Mouse (Mus musculus) embryonic facial prominence, embryonic 14.5 days (tissue): ENCODE measurements around the gene Arhgef3. TPM values are rescaled to one million over a fixed set of nuclear protein-coding genes. Genes with fewer than 3 reads are reported as not detected.
A peak's percentile ranks its signal among the peaks of the same experiment; 100 is the strongest.

Experiments used
- ATAC-seq: fragments of 200-750 bp; cut with Nextera tagmentation; 2 replicates; pipeline ENCODE4 v1.8.0; 2017; ENCODE audit warnings: low read depth, moderate number of reproducible peaks, moderate TSS enrichment
- DNase-seq: peaks from one replicate; pipeline ENCODE4 v3.0.0-alpha.2; 2015; ENCODE audit warnings: low spot score
- H3K27ac ChIP-seq: fragments of 300-500 bp; sonication (generic); replicated peaks from 2 replicates; pipeline ENCODE4 v1.5.1; 2014; ENCODE audit warnings: low read depth, mild to moderate bottlenecking, low read length, moderate library complexity
- H3K27me3 ChIP-seq: fragments of 300-500 bp; sonication (generic); replicated peaks from 2 replicates; pipeline ENCODE4 v1.6.1; 2014; ENCODE audit warnings: low read length; ENCODE audit not compliant: control insufficient read depth, insufficient read depth
- H3K36me3 ChIP-seq: fragments of 300-500 bp; sonication (generic); 2 replicates; pipeline ENCODE4 v1.6.1; 2014; ENCODE audit warnings: low read length, mixed read lengths; ENCODE audit not compliant: control insufficient read depth, insufficient read depth
- H3K4me1 ChIP-seq: fragments of 300-500 bp; sonication (generic); 2 replicates; pipeline ENCODE4 v1.6.1; 2014; ENCODE audit warnings: antibody characterized with exemption, low read length; ENCODE audit not compliant: control insufficient read depth, insufficient read depth
- H3K4me2 ChIP-seq: fragments of 300-500 bp; sonication (generic); 2 replicates; pipeline ENCODE4 v1.6.1; 2014; ENCODE audit warnings: low read depth, mild to moderate bottlenecking, low read length, moderate library complexity, mixed read lengths
- H3K4me3 ChIP-seq: fragments of 300-500 bp; sonication (generic); 2 replicates; pipeline ENCODE4 v1.5.1; 2014; ENCODE audit warnings: low read depth, mild to moderate bottlenecking, low read length
- H3K9ac ChIP-seq: fragments of 300-500 bp; sonication (generic); 2 replicates; pipeline ENCODE4 v1.6.1; 2014; ENCODE audit warnings: low read depth, mild to moderate bottlenecking, low read length, moderate library complexity, mixed read lengths
- H3K9me3 ChIP-seq: fragments of 300-500 bp; sonication (generic); 2 replicates; pipeline ENCODE4 v1.6.1; 2016; ENCODE audit warnings: low read length; ENCODE audit not compliant: control insufficient read depth
- WGBS: fragments of 180-500 bp; shearing (Covaris S2); extraction: QIAGEN DNeasy Blood & Tissue Kit; methylation state at CpG from one replicate; pipeline ENCODE4 v1.1.7; 2014; 5-methylcytosine and 5-hydroxymethylcytosine counted together
- polyA plus RNA-seq: library from polyadenylated mRNA; unstranded; fragments of >200 nt; fragmentation: Nextera tagmentation; extraction: Ambion mirVana; gene quantifications from 2 replicates; pipeline ENCODE4 v1.2.1, GENCODE M21; 2014

Gene Arhgef3
- polyA plus RNA-seq, 1 experiment from 2014 or later: 15.3 TPM

DNA sequence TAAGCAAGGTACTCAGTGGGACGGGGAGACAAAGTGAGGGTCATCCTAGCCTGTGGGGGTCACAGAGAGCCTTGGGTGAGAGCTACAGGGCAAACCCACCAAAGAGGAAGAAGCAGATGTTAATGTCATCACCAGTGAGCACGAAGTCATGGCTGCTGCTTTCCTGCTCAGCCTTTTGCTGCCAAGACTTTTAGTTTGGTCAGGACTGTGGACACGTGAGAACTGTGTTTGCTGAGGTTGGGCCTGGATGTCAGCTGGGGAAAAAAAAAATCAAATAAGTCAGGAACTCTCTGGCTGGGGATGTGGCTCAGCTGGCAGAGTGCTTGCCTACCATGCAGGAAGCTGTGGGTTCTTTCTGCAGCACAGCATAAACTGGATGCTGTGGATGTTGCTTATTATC lies 213.2 kb downstream of the Arhgef3 start:
- H3K4me1 ChIP-seq: peaks cover 8% of the 10 kb centered on the region; the same call in 1 of the 2 replicates
- H3K27ac ChIP-seq: no peak overlapping the region
- WGBS: 39% methylated on average over 3 of the region's 3 CpGs
- no peaks in the 10 kb centered on the region for H3K36me3 ChIP-seq
- no peak overlapping the region for H3K4me3 ChIP-seq
- DNase-seq (no peak), ATAC-seq (no peak)
- no peak overlapping the region for H3K9ac ChIP-seq
- no peaks in the 10 kb centered on the region for H3K27me3 ChIP-seq
- H3K9me3 ChIP-seq: no peaks in the 10 kb centered on the region
- no peak overlapping the region for H3K4me2 ChIP-seq

- WGBS: 86% methylated on average over 3 of the region's 3 CpGs
- Histone ChIP-seq H3K27ac (no peak overlapping the region), H3K4me3 (no peak overlapping the region), H3K27me3 (no peaks in the 10 kb centered on the region), H3K4me2 (no peak overlapping the region), H3K9me3 (no peaks in the 10 kb centered on the region), H3K36me3 (no peaks in the 10 kb centered on the region), H3K9ac (no peak overlapping the region), H3K4me1 (peaks cover 8% of the 10 kb centered on the region; the same call in 1 of the 2 replicates)
- DNase-seq: no peak
- ATAC-seq: no peak
Measured at GRCm38 (mm10) chr14:27328952-27329351, 214.3 kb downstream of the Arhgef3 start.

- DNase-seq (no peak), ATAC-seq (no peak)
- H3K4me1 ChIP-seq: peaks cover 19% of the 10 kb centered on the region
- H3K9ac ChIP-seq: no peak overlapping the region
- H3K4me3 ChIP-seq: no peak overlapping the region
- H3K9me3 ChIP-seq: no peaks in the 10 kb centered on the region
- no peaks in the 10 kb centered on the region for H3K36me3 ChIP-seq
- H3K27me3 ChIP-seq: no peaks in the 10 kb centered on the region
- H3K27ac ChIP-seq: no peak overlapping the region
- no peak overlapping the region for H3K4me2 ChIP-seq
- WGBS: 62% methylated on average over 10 of the region's 10 CpGs
Measured at GRCm38 (mm10) chr14:27331490-27332035, 216.9 kb downstream of the Arhgef3 start.

GRCm38 (mm10) chr14:27332359-27332987 lies 217.8 kb downstream of the Arhgef3 start:
- DNase-seq (peak; percentile 83), ATAC-seq (peak; percentile 53; the same call in 1 of the 2 replicates)
- Histone ChIP-seq H3K4me2 (no peak overlapping the region), H3K4me3 (no peak overlapping the region), H3K9ac (no peak overlapping the region), H3K27me3 (peaks cover 4% of the 10 kb centered on the region), H3K9me3 (no peaks in the 10 kb centered on the region), H3K4me1 (peaks cover 19% of the 10 kb centered on the region), H3K27ac (peak overlapping the region; percentile 33; the same call in 1 of the 2 replicates), H3K36me3 (no peaks in the 10 kb centered on the region)
- 38% methylated on average over 4 of the region's 4 CpGs for WGBS

GRCm38 (mm10) chr14:27335331-27336207 lies 220.9 kb downstream of the Arhgef3 start:
- peak; percentile 94 for ATAC-seq
- Histone ChIP-seq H3K27me3 (peaks cover 8% of the 10 kb centered on the region), H3K36me3 (no peaks in the 10 kb centered on the region), H3K27ac (no peak overlapping the region), H3K9ac (peak overlapping the region; percentile 63), H3K4me1 (peaks cover 19% of the 10 kb centered on the region), H3K4me3 (peak overlapping the region; percentile 60), H3K9me3 (no peaks in the 10 kb centered on the region), H3K4me2 (peak overlapping the region; percentile 96)
- DNase-seq: peak; percentile 91
- 2% methylated on average over 35 of the region's 37 CpGs for WGBS

- Histone ChIP-seq H3K4me2 (peak overlapping the region; percentile 96), H3K27ac (no peak overlapping the region)
- peak; percentile 36 for ATAC-seq
Measured at GRCm38 (mm10) chr14:27336208-27337114, 221.8 kb downstream of the Arhgef3 start.

DNA sequence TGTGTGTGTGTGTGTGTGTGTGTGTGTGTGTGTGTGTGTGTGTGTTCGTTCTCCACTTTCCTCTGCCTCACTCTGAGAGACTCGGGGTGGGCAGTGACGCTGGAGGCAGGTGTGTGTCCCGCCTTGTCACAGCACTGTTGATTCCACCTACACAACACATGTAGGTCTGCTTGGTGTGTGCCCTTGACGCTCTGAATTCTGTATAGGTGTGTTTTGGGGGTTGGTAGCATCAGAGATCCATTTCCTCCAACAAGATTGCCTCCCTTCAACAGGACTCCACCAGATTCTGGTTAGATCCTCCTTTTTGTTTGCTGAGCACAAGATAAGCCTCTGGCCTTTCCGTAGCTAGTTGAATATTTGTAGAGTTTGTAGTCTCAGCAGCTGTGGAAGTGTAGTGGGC lies 222.5 kb downstream of the Arhgef3 start:
- no peak overlapping the region for H3K9ac ChIP-seq
- WGBS: 57% methylated on average over 6 of the region's 6 CpGs
- peaks cover 18% of the 10 kb centered on the region for H3K4me1 ChIP-seq
- H3K27me3 ChIP-seq: peaks cover 8% of the 10 kb centered on the region
- peak overlapping the region; percentile 96 for H3K4me2 ChIP-seq
- H3K36me3 ChIP-seq: no peaks in the 10 kb centered on the region
- peak overlapping the region; percentile 60 for H3K4me3 ChIP-seq
- no peak for ATAC-seq
- H3K9me3 ChIP-seq: no peaks in the 10 kb centered on the region
- no peak overlapping the region for H3K27ac ChIP-seq
- no peak for DNase-seq

More at GRCm38 (mm10) chr14:27336208-27337114, 221.8 kb downstream of the Arhgef3 start:
- Histone ChIP-seq H3K9ac (peak overlapping the region; percentile 63), H3K36me3 (no peaks in the 10 kb centered on the region), H3K4me3 (peak overlapping the region; percentile 60), H3K4me1 (peaks cover 19% of the 10 kb centered on the region), H3K9me3 (no peaks in the 10 kb centered on the region), H3K27me3 (peaks cover 8% of the 10 kb centered on the region)
- no peak for DNase-seq
- WGBS: 3% methylated on average over 31 of the region's 34 CpGs
